Comparison of ENCODE assay signal across 8 mouse cellular contexts in genomic region chr7:56018972-56019929, GRCm38 (mm10). TPM values are rescaled to one million over a fixed set of nuclear protein-coding genes. Genes with fewer than 3 reads are reported as not detected.
DNase-seq lines count a peak whose midpoint lies in the region; ATAC-seq and TF ChIP-seq lines count a peak whose summit lies in the region.

No protein-coding gene starts in this region.

- H3K4me3 ChIP-seq in forebrain, embryonic 16.5 days (replicated peaks; ENCODE audit: low read length), result peak overlapping the region; percentile 66
- peak overlapping the region; percentile 69 for H3K4me3 ChIP-seq in lung, adult 2 months (replicated peaks; ENCODE audit: extremely low read depth, low read depth, low read length)
- peak overlapping the region; percentile 59 for H3K4me3 ChIP-seq in olfactory bulb, adult 2 months (ENCODE audit: insufficient read depth, low read depth, low read length)

- no peak for TF ChIP-seq POLR2A in lung, adult 2 months (IDR thresholded peaks at IDR 0.05; ENCODE audit: borderline replicate concordance, extremely low read depth, low read depth, low read length)
- TF ChIP-seq POLR2A in olfactory bulb, adult 2 months (IDR thresholded peaks at IDR 0.05; ENCODE audit: insufficient read depth, low read depth, low read length), result peak; percentile 47

- H3K9ac ChIP-seq in forebrain, embryonic 16.5 days (replicated peaks; ENCODE audit: low read depth, low read length), result peak overlapping the region; percentile 75

- peak; percentile 96 for ATAC-seq in forebrain, embryonic 16.5 days

- TF ChIP-seq CTCF in lung, adult 2 months (IDR thresholded peaks at IDR 0.05; ENCODE audit: insufficient read depth, low read length), result no peak
- TF ChIP-seq CTCF in olfactory bulb, adult 2 months (IDR thresholded peaks at IDR 0.05; ENCODE audit: insufficient read depth, low read depth, low read length), result no peak

- intact Hi-C loops in heart, postnatal 25 days (cut with DNase I), result loop anchor here (2.0 kb wide), 1 partner anchor 28 kb away; no protein-coding TSS in a partner anchor

- H3K27ac ChIP-seq in forebrain, embryonic 16.5 days (ENCODE audit: low read length), result peak overlapping the region; percentile 60
- peak overlapping the region; percentile 36 for H3K27ac ChIP-seq in olfactory bulb, adult 2 months (ENCODE audit: insufficient read depth, low read depth, low read length)

- H3K4me2 ChIP-seq in forebrain, embryonic 16.5 days (ENCODE audit: low read length), result peak overlapping the region; percentile 74

- H3K4me1 ChIP-seq in forebrain, embryonic 16.5 days (replicated peaks; ENCODE audit: control insufficient read depth, insufficient read depth, low read length), result peaks cover 8% of the 10 kb centered on the region
- H3K4me1 ChIP-seq in lung, adult 2 months (ENCODE audit: control insufficient read depth, insufficient read depth, low read length), result peaks cover 2% of the 10 kb centered on the region; the same call in 1 of the 2 replicates
- no peaks in the 10 kb centered on the region for H3K4me1 ChIP-seq in olfactory bulb, adult 2 months (ENCODE audit: control insufficient read depth, insufficient read depth, low read length)

- 0% methylated on average over 66 of the region's 71 CpGs for WGBS in forebrain, embryonic 16.5 days
- under 1% methylated on average over 65 of the region's 71 CpGs for WGBS in lung, adult 2 months
- WGBS in olfactory bulb, adult 2 months, result under 1% methylated on average over 68 of the region's 71 CpGs

- H3K36me3 ChIP-seq in forebrain, embryonic 16.5 days (ENCODE audit: control insufficient read depth, insufficient read depth), result no peaks in the 10 kb centered on the region

- H3K9me3 ChIP-seq in forebrain, embryonic 16.5 days (ENCODE audit: control insufficient read depth, low read length), result no peaks in the 10 kb centered on the region

- peak; percentile 56 for DNase-seq in MEL-GATA-1-ER (ENCODE audit: extremely low read depth, low read depth)
- peak; percentile 75 to 84 for DNase-seq in cerebellum, adult 18-20 months
- peak; percentile 35 for DNase-seq in heart, postnatal 25 days (ENCODE audit: low spot score)
- DNase-seq in layer of hippocampus, adult 18-20 months (ENCODE audit: low spot score in 2 of 2), result peak; percentile 51 to 71
- peak; percentile 62 for DNase-seq in lung, adult 2 months
- DNase-seq in testis, postnatal 14 days (ENCODE audit: low spot score), result peak; percentile 79

- H3K27me3 ChIP-seq in forebrain, embryonic 16.5 days (replicated peaks; ENCODE audit: control insufficient read depth, insufficient read depth, low read length), result no peaks in the 10 kb centered on the region

RNA-seq across cellular contexts. Expression of gene Nipa1, which starts 0.5 kb away (rescaled TPM):
- 25.0 and 25.3 TPM in 2 replicates for polyA plus RNA-seq in forebrain, embryonic 16.5 days (2015; fragmentation: Nextera tagmentation; extraction: Ambion mirVana)
- 1 to 10 TPM; 5.1 to 5.7 TPM for total RNA-seq in heart, postnatal 25 days (2021)
- 10 to 100 TPM; 57.1 to 59.4 TPM for total RNA-seq in layer of hippocampus, adult 18-20 months (2021)
- polyA plus RNA-seq in lung, adult 2 months (2012; rRNA removed), result 9.6 and 11.8 TPM in 2 replicates
- 95.7 TPM in 1 of 2 replicates, not detected in the other for polyA plus RNA-seq in olfactory bulb, adult 2 months (2012; ENCODE audit: insufficient read depth, insufficient read length, low replicate concordance, missing spikeins)

RNA-seq across cellular contexts. Expression of gene Herc2, which starts 30.7 kb away (rescaled TPM):
- polyA plus RNA-seq in forebrain, embryonic 16.5 days (2015; fragmentation: Nextera tagmentation; extraction: Ambion mirVana), result 52.7 and 56.2 TPM in 2 replicates
- total RNA-seq in heart, postnatal 25 days (2021), result 10 to 100 TPM; 38.7 to 41.4 TPM
- 100 to 1,000 TPM; 122 to 136 TPM for total RNA-seq in layer of hippocampus, adult 18-20 months (2021)
- 23.0 and 23.7 TPM in 2 replicates for polyA plus RNA-seq in lung, adult 2 months (2012; rRNA removed)
- 28.0 and 109 TPM in 2 replicates for polyA plus RNA-seq in olfactory bulb, adult 2 months (2012; ENCODE audit: insufficient read depth, insufficient read length, low replicate concordance, missing spikeins)

RNA-seq across cellular contexts. Expression of gene Nipa2, which starts 57.0 kb away (rescaled TPM):
- polyA plus RNA-seq in forebrain, embryonic 16.5 days (2015; fragmentation: Nextera tagmentation; extraction: Ambion mirVana), result 33.2 and 39.3 TPM in 2 replicates
- 10 to 100 TPM; 32.1 to 43.5 TPM for total RNA-seq in heart, postnatal 25 days (2021)
- 10 to 100 TPM; 41.7 to 44.4 TPM for total RNA-seq in layer of hippocampus, adult 18-20 months (2021)
- polyA plus RNA-seq in lung, adult 2 months (2012; rRNA removed), result 11.8 and 21.2 TPM in 2 replicates
- not detected in 2 replicates for polyA plus RNA-seq in olfactory bulb, adult 2 months (2012; ENCODE audit: insufficient read depth, insufficient read length, low replicate concordance, missing spikeins)

Comparison
In these comparisons a context has a peak if more than half of its experiments do, and no peak if none do; other contexts are left out.
1. Peak in every context shown above with its lines: DNase-seq, ATAC-seq, H3K4me3 ChIP-seq and H3K27ac ChIP-seq.
2. RNA of gene Nipa2, which starts 57.0 kb away (polyA plus RNA-seq): 33.2 to 39.3 TPM in forebrain, embryonic 16.5 days and 11.8 to 21.2 TPM in lung, adult 2 months; not detected in olfactory bulb, adult 2 months; every median in the first group is over 10 times any median in the second.